In genomic region chr7:57711709-57712108, GRCm38 (mm10) we compare ENCODE assay signal across 21 mouse cellular contexts.
"Had no signal": no experiment of that assay in that cellular context is flagged by ENCODE, and none has a peak within 500 bp of the region (broad histone marks: within the 10 kb centered on the region; RNA-seq: fewer than 3 reads in every experiment).

No protein-coding gene starts in this region.

- ATAC-seq: hindbrain, embryonic 16.5 days; hindbrain, postnatal 0 days; intestine, embryonic 15.5 days; intestine, embryonic 16.5 days; intestine, postnatal 0 days had no signal

- DNase-seq: heart, postnatal 10 days; heart, postnatal 14 days; heart, postnatal 36 days; heart, postnatal 4 days; kidney, adult 11 months; kidney, adult 18-20 months; kidney, adult 2 months; kidney, adult 8-10 months; kidney, adult 9 months; kidney, postnatal 10 days; kidney, postnatal 14 days; kidney, postnatal 25 days; kidney, postnatal 36 days; kidney, postnatal 4 days; layer of hippocampus, adult 9-11 months; layer of hippocampus, postnatal 36 days had no signal
